Mouse (Mus musculus): ENCODE measurements around the gene Pdgfc.

Pdgfc gene

GRCm38 (mm10) chr3:81150228-81150627 lies 114.0 kb downstream of the Pdgfc start:
- no peak for DNase-seq (ENCODE audit: low read depth, low spot score)

DNA sequence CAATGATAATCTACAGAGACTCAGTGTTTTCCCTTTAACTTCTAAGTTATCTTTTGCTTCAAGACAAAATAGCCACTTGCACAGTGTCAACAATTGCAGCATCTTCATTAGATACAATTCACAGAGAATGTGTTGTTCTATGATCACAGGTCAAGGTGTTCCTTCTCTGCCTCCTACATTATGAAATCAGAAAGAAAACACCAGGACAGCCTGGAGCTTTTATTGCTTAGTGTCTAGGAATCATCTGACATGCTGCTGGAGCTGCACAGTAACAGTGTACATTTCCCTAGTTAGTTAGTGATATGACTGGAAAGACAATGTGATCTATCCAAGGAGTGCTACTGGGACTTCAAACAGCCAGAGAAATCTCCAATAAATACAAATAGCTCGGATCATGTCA lies 118.2 kb downstream of the Pdgfc start:
- DNase-seq (ENCODE audit: low read depth, low spot score): no peak

- DNase-seq (ENCODE audit: low read depth, low spot score): no peak
Measured at GRCm38 (mm10) chr3:81160457-81161165, 124.4 kb downstream of the Pdgfc start.

- DNase-seq (ENCODE audit: low read depth, low spot score): no peak
Measured at GRCm38 (mm10) chr3:81162129-81162528, 125.9 kb downstream of the Pdgfc start.

GRCm38 (mm10) chr3:81164091-81164490 lies 127.9 kb downstream of the Pdgfc start:
- DNase-seq (ENCODE audit: low read depth, low spot score): no peak

DNA sequence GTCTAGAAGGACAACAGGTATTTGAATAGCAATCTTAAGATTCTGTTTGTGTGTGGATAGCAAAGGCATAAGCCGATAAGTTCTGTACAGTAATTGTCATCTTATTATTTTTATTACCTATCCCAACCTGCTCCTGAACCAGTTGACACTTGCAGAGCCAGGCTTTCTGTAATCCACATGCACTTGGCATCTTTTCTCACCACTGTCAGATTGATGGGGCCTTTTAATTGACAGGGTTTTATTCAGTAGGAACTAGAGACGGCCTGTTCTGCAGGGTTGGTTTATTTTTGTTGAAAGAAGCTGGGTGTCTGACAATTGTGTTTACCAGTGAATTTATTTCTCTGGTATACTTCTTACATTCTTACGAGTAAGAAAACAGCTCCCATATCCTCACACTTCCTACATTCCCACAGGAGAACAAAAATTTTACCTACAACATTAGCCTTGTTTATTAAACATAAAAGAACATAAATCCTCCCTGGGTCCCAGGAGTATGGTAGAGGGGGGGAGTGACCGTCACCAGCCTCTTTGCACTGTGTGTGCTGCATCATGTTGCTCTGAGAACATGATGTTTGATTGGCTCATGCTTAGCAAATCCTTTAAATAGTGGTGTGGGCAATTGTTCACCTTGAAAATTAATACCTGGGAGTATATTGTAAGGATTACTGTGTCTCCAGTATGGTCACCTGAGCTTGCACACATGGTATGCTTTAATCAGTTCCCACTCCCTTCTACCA lies 134.0 kb downstream of the Pdgfc start:
- no peak for DNase-seq (ENCODE audit: low read depth, low spot score)

DNA sequence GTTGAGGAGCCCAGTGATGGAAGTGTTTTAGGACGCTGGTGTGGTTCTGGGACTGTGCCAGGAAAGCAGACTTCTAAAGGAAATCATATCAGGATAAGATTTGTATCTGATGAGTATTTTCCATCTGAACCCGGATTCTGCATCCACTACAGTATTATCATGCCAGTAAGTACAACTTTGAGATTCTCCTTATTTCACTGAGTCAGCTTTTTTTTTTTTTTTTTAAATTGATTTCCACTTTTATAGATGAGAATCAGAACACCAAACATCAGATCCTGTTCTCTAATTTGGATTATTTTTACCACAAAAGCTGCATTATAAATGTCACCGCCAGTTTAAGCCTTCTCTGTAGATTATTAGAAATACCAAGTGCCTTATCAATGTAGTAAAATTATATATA lies 138.6 kb downstream of the Pdgfc start:
- no peak for DNase-seq (ENCODE audit: low read depth, low spot score)

GRCm38 (mm10) chr3:81181319-81182013 lies 145.2 kb downstream of the Pdgfc start:
- no peak for DNase-seq (ENCODE audit: low read depth, low spot score)

- no peak for DNase-seq (ENCODE audit: low read depth, low spot score)
Measured at GRCm38 (mm10) chr3:81196937-81197336, 160.7 kb downstream of the Pdgfc start.

DNA sequence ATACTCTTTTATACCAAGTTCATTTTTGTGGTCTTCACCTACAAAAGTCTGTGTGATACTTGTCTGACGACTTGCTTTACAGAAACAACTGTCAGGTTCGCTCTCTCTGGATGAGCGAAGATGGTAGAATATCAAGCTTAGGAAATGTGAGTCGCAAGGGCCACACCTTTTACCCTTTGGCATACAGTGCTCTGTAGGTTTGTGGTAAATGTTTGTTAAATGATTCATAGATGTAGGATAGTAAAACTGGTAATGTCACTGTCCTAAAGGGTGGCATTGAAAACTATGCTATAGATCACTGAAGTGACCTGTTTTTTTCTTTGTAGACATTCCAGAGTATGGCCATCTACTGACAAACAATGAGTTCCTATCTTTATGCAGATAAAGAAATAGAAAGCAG lies 161.4 kb downstream of the Pdgfc start:
- DNase-seq (ENCODE audit: low read depth, low spot score): no peak

DNA sequence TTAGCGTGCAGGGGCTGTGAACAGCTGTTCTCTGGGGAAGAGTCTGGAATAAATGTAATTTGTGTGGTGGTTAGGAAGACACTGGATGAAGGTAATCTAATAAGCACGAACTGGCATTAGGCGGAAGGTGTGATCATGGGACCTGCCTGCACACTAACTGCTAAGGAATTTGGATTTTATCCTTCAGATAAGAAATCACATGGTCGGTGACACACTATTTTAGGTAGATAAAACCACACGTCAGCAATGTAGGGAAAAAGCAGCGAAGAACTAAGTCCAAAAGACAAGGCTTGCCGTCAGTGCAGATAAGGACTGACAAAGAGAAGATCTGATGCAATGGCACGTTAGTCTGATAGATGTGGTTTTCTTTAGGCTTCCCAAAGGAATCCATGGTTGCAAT lies 164.4 kb downstream of the Pdgfc start:
- DNase-seq (ENCODE audit: low read depth, low spot score): no peak

GRCm38 (mm10) chr3:81205201-81205600 lies 169.0 kb downstream of the Pdgfc start:
- peak; percentile 43 for DNase-seq (ENCODE audit: low read depth, low spot score)

DNA sequence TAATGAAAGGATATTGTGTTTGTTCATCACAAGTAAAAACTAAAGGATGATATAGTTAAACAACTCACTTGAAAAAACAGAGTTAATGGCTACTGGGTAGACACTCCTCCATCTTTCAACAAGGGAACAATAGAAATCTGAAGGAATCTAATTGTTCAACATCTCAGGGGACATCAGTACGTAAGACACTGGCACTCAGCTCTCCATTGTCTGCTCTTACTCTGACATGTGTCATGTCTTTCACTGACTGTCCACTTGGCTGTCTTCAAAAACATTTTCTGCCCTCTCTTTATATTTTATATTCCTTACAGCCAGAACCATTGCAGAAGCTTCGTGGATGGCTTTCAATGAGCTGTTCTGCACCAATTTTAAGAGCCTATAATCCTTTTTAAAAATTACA lies 172.0 kb downstream of the Pdgfc start:
- no peak for DNase-seq (ENCODE audit: low read depth, low spot score)

GRCm38 (mm10) chr3:81211147-81211546 lies 174.9 kb downstream of the Pdgfc start:
- no peak for DNase-seq (ENCODE audit: low read depth, low spot score)

GRCm38 (mm10) chr3:81211666-81212065 lies 175.4 kb downstream of the Pdgfc start:
- no peak for DNase-seq (ENCODE audit: low read depth, low spot score)

GRCm38 (mm10) chr3:81215547-81216118 lies 179.4 kb downstream of the Pdgfc start:
- DNase-seq (ENCODE audit: low read depth, low spot score): no peak

DNA sequence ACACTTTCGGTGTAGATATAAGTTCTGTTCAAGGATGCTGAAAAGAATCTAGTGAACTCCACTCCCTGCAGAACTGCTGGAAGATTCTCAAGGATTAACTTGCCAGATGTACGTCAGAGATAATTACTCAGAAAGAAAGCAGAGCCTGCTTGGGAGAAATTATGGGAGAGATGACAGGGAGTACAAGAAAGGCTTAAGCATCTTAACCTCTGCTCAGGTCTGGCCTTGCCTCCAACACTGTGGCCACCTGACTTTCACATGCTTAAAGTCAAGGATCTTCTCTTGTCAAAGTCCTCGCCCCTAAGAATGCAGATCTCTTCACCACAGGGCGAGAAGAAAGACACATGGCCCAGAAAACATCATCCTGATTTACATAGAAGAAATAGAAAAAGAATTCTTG lies 185.5 kb downstream of the Pdgfc start:
- peak; percentile 30 for DNase-seq (ENCODE audit: low read depth, low spot score)

- DNase-seq (ENCODE audit: low read depth, low spot score): peak; percentile 59
Measured at GRCm38 (mm10) chr3:81228344-81228743, 192.1 kb downstream of the Pdgfc start.

GRCm38 (mm10) chr3:81242697-81243590 lies 206.7 kb downstream of the Pdgfc start:
- DNase-seq (ENCODE audit: low read depth, low spot score): peak; percentile 35

GRCm38 (mm10) chr3:81243591-81243990 lies 207.4 kb downstream of the Pdgfc start:
- DNase-seq (ENCODE audit: low read depth, low spot score): no peak

DNA sequence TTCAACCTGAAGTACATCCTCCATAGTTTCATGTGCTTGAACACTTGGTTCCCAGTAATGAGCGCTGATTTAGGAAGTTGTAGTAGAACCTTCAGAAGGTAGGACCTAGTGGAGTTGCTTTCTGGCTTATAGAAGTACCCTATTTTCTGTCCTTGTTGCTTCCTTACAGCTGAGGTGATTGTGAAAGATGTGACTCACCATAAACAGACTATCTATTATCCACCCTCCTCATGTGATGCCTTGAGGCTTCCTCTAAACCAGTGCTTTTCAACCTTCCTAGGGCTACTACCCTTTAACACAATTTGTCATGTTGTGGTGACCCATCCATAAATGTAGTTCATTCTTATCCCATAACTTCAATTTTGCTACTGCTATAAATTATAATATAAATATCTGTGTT lies 226.6 kb downstream of the Pdgfc start:
- no peak for DNase-seq (ENCODE audit: low read depth, low spot score)
